Comparison of ENCODE assay signal across 9 mouse cellular contexts in genomic region chr8:121897871-121898381, GRCm38 (mm10). TPM values are rescaled to one million over a fixed set of nuclear protein-coding genes. Genes with fewer than 3 reads are reported as not detected.
DNase-seq lines count a peak whose midpoint lies in the region; ATAC-seq and TF ChIP-seq lines count a peak whose summit lies in the region.
"Had no signal": no experiment of that assay in that cellular context is flagged by ENCODE, and none has a peak within 500 bp of the region (broad histone marks: within the 10 kb centered on the region; RNA-seq: fewer than 3 reads in every experiment).

No protein-coding gene starts in this region.

- TF ChIP-seq CTCF in forebrain, postnatal 0 days (IDR thresholded peaks at IDR 0.05; ENCODE audit: low read depth) = no peak

- no peak for DNase-seq in heart, adult 9 months (ENCODE audit: low spot score in 2 of 2)
- peak; percentile 56 for DNase-seq in R1 (ENCODE audit: low read depth, low spot score)
- DNase-seq in forebrain, postnatal 0 days = peak; percentile 75
- DNase-seq in spleen, postnatal 4 days (ENCODE audit: low spot score in 2 of 2) = no peak

- WGBS in heart, embryonic 13.5 days = 30% methylated on average over 7 of the region's 7 CpGs
- WGBS in forebrain, postnatal 0 days = 10% methylated on average over 7 of the region's 7 CpGs
- WGBS in kidney, embryonic 14.5 days = 7% methylated on average over 7 of the region's 7 CpGs
- 41% methylated on average over 7 of the region's 7 CpGs for WGBS in liver, embryonic 15.5 days (ENCODE audit: insufficient replicate concordance)
- 15% methylated on average over 7 of the region's 7 CpGs for WGBS in stomach, embryonic 15.5 days

- H3K9me3 ChIP-seq in heart, embryonic 13.5 days = no peaks in the 10 kb centered on the region
- H3K9me3 ChIP-seq in forebrain, postnatal 0 days (ENCODE audit: low read length) = no peaks in the 10 kb centered on the region
- no peaks in the 10 kb centered on the region for H3K9me3 ChIP-seq in kidney, embryonic 14.5 days (ENCODE audit: control insufficient read depth, low read length)
- H3K9me3 ChIP-seq in liver, embryonic 15.5 days (replicated peaks) = no peaks in the 10 kb centered on the region
- H3K9me3 ChIP-seq in stomach, embryonic 15.5 days = no peaks in the 10 kb centered on the region

- peak overlapping the region; percentile 89 for H3K27ac ChIP-seq in heart, embryonic 13.5 days (replicated peaks)
- H3K27ac ChIP-seq in forebrain, postnatal 0 days (ENCODE audit: low read depth, low read length) = peak overlapping the region; percentile 87
- H3K27ac ChIP-seq in kidney, embryonic 14.5 days (ENCODE audit: low read depth, low read length) = peak overlapping the region; percentile 96
- H3K27ac ChIP-seq in liver, embryonic 15.5 days (replicated peaks) = peak overlapping the region; percentile 100
- H3K27ac ChIP-seq in stomach, embryonic 15.5 days = peak overlapping the region; percentile 96

- H3K4me3 ChIP-seq in heart, embryonic 13.5 days = peak overlapping the region; percentile 23
- 0 out of 2 replicates have a peak overlapping the region, but pooled peaks have one; percentile 7 for H3K4me3 ChIP-seq in forebrain, postnatal 0 days (ENCODE audit: low read depth, low read length)
- peak overlapping the region; percentile 16; the same call in 1 of the 2 replicates for H3K4me3 ChIP-seq in kidney, embryonic 14.5 days (ENCODE audit: low read length)
- peak overlapping the region; percentile 54 for H3K4me3 ChIP-seq in liver, embryonic 15.5 days (replicated peaks)
- H3K4me3 ChIP-seq in stomach, embryonic 15.5 days (replicated peaks) = 0 out of 2 replicates have a peak overlapping the region, but pooled peaks have one; percentile 9

- peaks cover 16% of the 10 kb centered on the region for H3K36me3 ChIP-seq in heart, embryonic 13.5 days
- H3K36me3 ChIP-seq in forebrain, postnatal 0 days (ENCODE audit: insufficient read depth) = peaks cover 16% of the 10 kb centered on the region
- peaks cover 7% of the 10 kb centered on the region for H3K36me3 ChIP-seq in kidney, embryonic 14.5 days (ENCODE audit: control insufficient read depth, insufficient read depth, low read length)
- peaks cover 79% of the 10 kb centered on the region for H3K36me3 ChIP-seq in liver, embryonic 15.5 days (replicated peaks)
- H3K36me3 ChIP-seq in stomach, embryonic 15.5 days = no peaks in the 10 kb centered on the region

- H3K9ac ChIP-seq in heart, embryonic 13.5 days = peak overlapping the region; percentile 63
- H3K9ac ChIP-seq in forebrain, postnatal 0 days = peak overlapping the region; percentile 43
- peak overlapping the region; percentile 48 for H3K9ac ChIP-seq in kidney, embryonic 14.5 days (ENCODE audit: low read depth, low read length)
- peak overlapping the region; percentile 81 for H3K9ac ChIP-seq in liver, embryonic 15.5 days
- no peak overlapping the region for H3K9ac ChIP-seq in stomach, embryonic 15.5 days

- H3K4me2 ChIP-seq in heart, embryonic 13.5 days = peak overlapping the region; percentile 56
- peak overlapping the region; percentile 39 for H3K4me2 ChIP-seq in forebrain, postnatal 0 days (ENCODE audit: low read depth)
- H3K4me2 ChIP-seq in kidney, embryonic 14.5 days (replicated peaks; ENCODE audit: low read depth, low read length) = peak overlapping the region; percentile 35
- H3K4me2 ChIP-seq in liver, embryonic 15.5 days = peak overlapping the region; percentile 92
- peak overlapping the region; percentile 49 for H3K4me2 ChIP-seq in stomach, embryonic 15.5 days

- peaks cover 66% of the 10 kb centered on the region for H3K4me1 ChIP-seq in heart, embryonic 13.5 days
- peaks cover 19% of the 10 kb centered on the region for H3K4me1 ChIP-seq in forebrain, postnatal 0 days (ENCODE audit: insufficient read depth)
- H3K4me1 ChIP-seq in kidney, embryonic 14.5 days (ENCODE audit: control insufficient read depth, insufficient read depth, low read length) = peaks cover 46% of the 10 kb centered on the region
- peaks cover 86% of the 10 kb centered on the region for H3K4me1 ChIP-seq in liver, embryonic 15.5 days (replicated peaks)
- peaks cover 51% of the 10 kb centered on the region for H3K4me1 ChIP-seq in stomach, embryonic 15.5 days

- ATAC-seq in heart, embryonic 13.5 days (ENCODE audit: extremely low read depth, insufficient number of reproducible peaks, low FRiP score, low TSS enrichment) = no peak
- peak; percentile 80 for ATAC-seq in forebrain, postnatal 0 days
- ATAC-seq in kidney, embryonic 14.5 days (ENCODE audit: low FRiP score, low TSS enrichment) = peak; percentile 25; the same call in 1 of the 2 replicates
- peak; percentile 31 for ATAC-seq in liver, embryonic 15.5 days (ENCODE audit: insufficient read depth)
- peak; percentile 25 for ATAC-seq in stomach, embryonic 15.5 days (ENCODE audit: insufficient read depth, low FRiP score, low read depth)

- no peaks in the 10 kb centered on the region for H3K27me3 ChIP-seq in heart, embryonic 13.5 days (replicated peaks)
- H3K27me3 ChIP-seq in forebrain, postnatal 0 days (ENCODE audit: insufficient read depth, low read length) = no peaks in the 10 kb centered on the region
- H3K27me3 ChIP-seq in kidney, embryonic 14.5 days (ENCODE audit: control insufficient read depth, insufficient read depth, low read length) = no peaks in the 10 kb centered on the region
- H3K27me3 ChIP-seq in liver, embryonic 15.5 days = no peaks in the 10 kb centered on the region
- no peaks in the 10 kb centered on the region for H3K27me3 ChIP-seq in stomach, embryonic 15.5 days (replicated peaks)

RNA-seq across cellular contexts. Expression of gene Slc7a5, which starts 9.6 kb away (rescaled TPM):
- polyA plus RNA-seq in heart, embryonic 13.5 days (2015; fragmentation: Nextera tagmentation; extraction: Ambion mirVana) = 16.1 and 17.3 TPM in 2 replicates
- 58.1 and 99.4 TPM in 2 replicates for total RNA-seq in forebrain, postnatal 0 days (2014; rRNA removed)
- 64.7 and 67.9 TPM in 2 replicates for polyA plus RNA-seq in forebrain, postnatal 0 days (2015; fragmentation: Nextera tagmentation; extraction: Ambion mirVana)
- polyA plus RNA-seq in kidney, embryonic 14.5 days (2014; fragmentation: Nextera tagmentation; extraction: Ambion mirVana) = 16.8 and 25.9 TPM in 2 replicates
- 38.2 and 42.4 TPM in 2 replicates for polyA plus RNA-seq in liver, embryonic 15.5 days (2015; fragmentation: Nextera tagmentation; extraction: Ambion mirVana)
- polyA plus RNA-seq in stomach, embryonic 15.5 days (2015; fragmentation: Nextera tagmentation; extraction: Ambion mirVana) = 22.7 and 26.6 TPM in 2 replicates

RNA-seq across cellular contexts. Expression of gene Car5a, which starts 46.8 kb away (rescaled TPM):
- 0.12 and 0.31 TPM in 2 replicates for polyA plus RNA-seq in heart, embryonic 13.5 days (2015; fragmentation: Nextera tagmentation; extraction: Ambion mirVana)
- total RNA-seq in forebrain, postnatal 0 days (2014; rRNA removed) = 0.23 TPM in 1 of 2 replicates, not detected in the other
- 0.48 and 0.52 TPM in 2 replicates for polyA plus RNA-seq in forebrain, postnatal 0 days (2015; fragmentation: Nextera tagmentation; extraction: Ambion mirVana)
- polyA plus RNA-seq in kidney, embryonic 14.5 days (2014; fragmentation: Nextera tagmentation; extraction: Ambion mirVana) = not detected in 2 replicates
- polyA plus RNA-seq in liver, embryonic 15.5 days (2015; fragmentation: Nextera tagmentation; extraction: Ambion mirVana) = 3.2 and 4.5 TPM in 2 replicates
- 0.21 and 0.22 TPM in 2 replicates for polyA plus RNA-seq in stomach, embryonic 15.5 days (2015; fragmentation: Nextera tagmentation; extraction: Ambion mirVana)
- polyA plus RNA-seq: testis, adult 2 months had no signal

RNA-seq across cellular contexts. Expression of gene Banp, which starts 51.6 kb away (rescaled TPM):
- 23.1 and 30.4 TPM in 2 replicates for polyA plus RNA-seq in heart, embryonic 13.5 days (2015; fragmentation: Nextera tagmentation; extraction: Ambion mirVana)
- total RNA-seq in forebrain, postnatal 0 days (2014; rRNA removed) = 37.9 and 44.1 TPM in 2 replicates
- 29.3 and 30.0 TPM in 2 replicates for polyA plus RNA-seq in forebrain, postnatal 0 days (2015; fragmentation: Nextera tagmentation; extraction: Ambion mirVana)
- polyA plus RNA-seq in kidney, embryonic 14.5 days (2014; fragmentation: Nextera tagmentation; extraction: Ambion mirVana) = 39.2 and 39.5 TPM in 2 replicates
- 15.2 and 20.6 TPM in 2 replicates for polyA plus RNA-seq in liver, embryonic 15.5 days (2015; fragmentation: Nextera tagmentation; extraction: Ambion mirVana)
- 35.6 and 36.3 TPM in 2 replicates for polyA plus RNA-seq in stomach, embryonic 15.5 days (2015; fragmentation: Nextera tagmentation; extraction: Ambion mirVana)

Comparison
In these comparisons a context has a peak if more than half of its experiments do, and no peak if none do; other contexts are left out.
1. H3K4me2 ChIP-seq: peak in every context shown above with its lines; median percentile 92 in liver, embryonic 15.5 days; 56 in heart, embryonic 13.5 days; 49 in stomach, embryonic 15.5 days; 39 in forebrain, postnatal 0 days; 35 in kidney, embryonic 14.5 days.
2. DNase-seq: peak in R1 (single experiment) and forebrain, postnatal 0 days (single experiment); none in heart, adult 9 months (0 of 2) and spleen, postnatal 4 days (0 of 2).
3. Peak in every context shown above with its lines, with median percentiles within 50 percentile points of each other: H3K27ac ChIP-seq and H3K4me3 ChIP-seq.